Mouse (Mus musculus) cerebellum, postnatal 36 days (tissue): Measurements from ENCODE around the gene Golga4.
A peak's percentile ranks its signal among the peaks of the same experiment; 100 is the strongest.

Experiments
- DNase-seq, 2 experiments: peaks; one replicate each; pipeline ENCODE4 v3.0.0; 2021 to 2022; ENCODE audit warnings: mixed read lengths in 2 of 2

The Golga4 gene

DNA sequence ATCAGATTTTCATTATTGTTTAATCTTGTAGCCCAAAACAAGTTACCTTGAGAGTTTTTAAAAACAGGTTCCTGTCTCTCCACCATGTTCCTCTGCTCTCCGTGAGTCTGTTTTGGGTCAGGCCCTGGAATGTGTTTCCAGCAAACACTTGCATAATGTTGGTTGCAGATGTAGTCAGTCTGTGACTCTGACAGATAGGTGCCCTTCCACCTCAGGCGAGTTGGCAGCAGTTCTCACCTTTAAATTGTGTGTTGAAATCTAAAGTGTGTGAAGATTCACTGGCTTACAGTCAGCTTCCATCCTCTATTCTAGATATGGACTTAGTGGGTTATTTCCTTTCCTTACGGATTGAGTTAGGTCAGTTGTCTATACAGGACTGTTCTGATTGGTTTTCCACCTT lies 23.7 kb downstream of the Golga4 start:
- no peak for DNase-seq

DNA sequence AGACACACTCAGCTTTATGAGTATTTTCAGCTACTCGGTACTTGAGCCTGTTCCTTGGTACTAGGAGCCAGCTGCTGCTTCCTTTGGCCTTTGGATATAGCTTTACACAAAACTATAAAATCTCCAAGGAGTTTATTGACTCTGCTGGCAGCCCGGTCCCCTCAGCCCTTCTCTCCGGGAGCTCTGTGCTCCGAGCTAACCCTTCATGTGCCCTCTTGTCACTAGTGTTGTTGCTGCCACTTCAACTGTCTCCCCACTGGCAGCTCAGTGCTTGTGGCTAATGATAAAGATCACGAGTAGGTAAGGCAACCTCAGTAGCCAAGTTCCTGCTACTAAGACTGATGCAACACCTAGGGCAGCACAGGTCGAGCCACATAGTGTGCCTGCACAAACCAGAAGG lies 24.6 kb downstream of the Golga4 start:
- DNase-seq: no peak

DNA sequence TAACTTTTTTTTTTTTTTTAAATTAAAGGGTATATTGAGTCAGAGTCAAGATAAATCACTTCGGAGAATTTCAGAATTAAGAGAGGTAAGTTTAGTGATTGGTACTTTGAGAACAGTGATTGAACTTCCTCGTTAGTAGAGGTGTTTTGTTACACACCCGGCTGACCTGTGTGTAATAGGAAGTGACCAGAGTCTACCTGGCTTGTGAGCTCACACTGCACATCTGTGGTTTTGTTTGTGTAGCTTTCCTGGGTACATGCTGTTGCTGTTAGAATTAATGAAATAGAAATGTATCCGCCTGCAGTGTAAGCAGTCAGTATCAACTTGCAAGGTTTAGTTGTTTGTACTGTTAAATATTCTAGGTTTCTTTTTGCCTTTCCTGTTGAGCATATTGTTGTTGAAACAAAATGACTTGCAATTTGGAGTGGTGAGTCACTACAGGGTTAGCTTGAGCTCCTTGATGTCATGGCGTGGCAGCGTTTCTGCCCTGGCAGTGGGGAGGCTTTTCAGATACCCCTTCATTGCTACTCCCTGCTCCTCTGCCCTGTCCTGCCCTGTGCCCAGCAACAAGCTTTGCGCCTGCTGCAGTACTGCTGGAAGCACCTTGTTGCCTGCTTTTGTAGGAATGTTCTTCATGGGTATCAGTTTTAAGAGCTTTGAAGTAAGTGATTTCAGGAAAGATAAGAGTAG lies 26.6 kb downstream of the Golga4 start:
- no peak for DNase-seq

DNA sequence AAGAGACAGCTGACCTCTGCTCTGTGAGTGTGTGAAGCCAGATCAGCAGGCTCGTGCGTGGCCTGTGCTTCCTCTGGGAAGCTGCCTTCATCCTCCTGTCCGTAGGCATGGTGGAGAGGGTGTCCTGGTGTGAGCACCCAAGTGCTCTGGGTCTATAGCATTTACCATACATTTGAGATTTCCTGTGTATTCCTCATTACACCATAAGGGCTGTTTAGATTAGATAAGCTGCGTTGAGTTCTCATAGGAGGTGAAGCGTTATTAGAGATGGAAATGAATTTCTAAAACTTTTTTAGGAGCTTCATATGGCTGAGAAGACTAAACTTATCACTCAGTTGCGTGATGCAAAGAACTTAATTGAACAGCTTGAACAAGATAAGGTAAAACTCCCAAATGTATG lies 30.9 kb downstream of the Golga4 start:
- DNase-seq: no peak

DNA sequence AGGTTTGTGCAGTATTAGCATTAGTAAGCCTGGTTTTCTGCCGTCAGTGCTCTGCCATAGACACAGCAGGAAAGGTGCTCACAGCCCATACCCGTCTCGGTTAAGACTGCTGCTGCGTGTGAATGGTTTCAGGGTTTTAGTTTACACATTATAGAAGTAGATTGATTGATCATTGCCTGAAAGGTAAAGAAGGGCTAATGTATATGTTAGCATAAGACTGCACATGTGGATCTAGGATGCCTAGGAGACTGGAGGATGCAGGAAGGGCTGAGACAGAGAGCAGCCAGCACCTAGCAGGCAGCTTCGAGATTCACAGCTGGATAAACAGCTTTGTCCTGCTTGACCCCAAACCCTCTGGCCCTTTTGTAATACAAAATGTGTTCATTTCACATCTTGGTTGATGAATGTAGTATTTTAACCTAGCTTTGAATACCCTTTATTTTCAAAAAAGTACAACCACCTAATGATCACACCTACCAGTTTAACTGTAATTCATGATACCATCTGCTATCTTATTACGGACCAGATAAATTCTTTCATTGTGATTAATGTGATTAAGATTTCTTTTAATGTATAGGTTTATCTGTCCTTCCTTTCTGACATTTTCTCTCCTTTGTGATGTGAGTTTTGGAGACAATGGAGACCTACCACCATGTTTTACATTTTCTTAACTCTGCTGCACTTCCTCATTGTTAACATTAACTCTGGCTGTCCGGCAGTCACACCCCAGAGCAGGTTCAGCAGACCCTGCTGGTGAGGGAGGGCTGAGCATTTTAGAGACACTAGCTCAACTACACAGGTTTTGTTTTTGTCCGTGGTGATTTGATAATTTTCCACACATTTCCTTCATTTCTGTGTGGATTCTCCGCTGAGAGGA lies 31.6 kb downstream of the Golga4 start:
- DNase-seq: no peak

DNA sequence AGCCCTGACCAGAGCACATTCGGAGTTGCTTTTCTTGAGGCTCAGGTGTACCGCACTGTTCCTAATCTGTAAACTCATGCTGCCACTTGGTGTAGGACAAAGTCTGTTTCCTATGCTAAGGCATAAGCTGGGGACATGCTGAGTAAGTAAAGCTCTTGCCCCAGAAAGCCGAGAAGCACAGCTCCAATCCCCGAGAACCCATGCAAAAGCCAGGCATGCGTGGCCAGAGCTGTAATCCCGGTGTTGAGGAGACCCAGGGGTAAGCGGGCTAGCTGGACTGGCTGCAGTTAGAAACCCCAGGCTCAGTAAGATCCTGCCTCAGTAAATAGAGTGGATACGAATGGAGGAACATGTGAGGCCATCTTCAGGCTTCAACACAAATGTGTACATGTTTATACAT lies 35.8 kb downstream of the Golga4 start:
- DNase-seq: no peak

DNA sequence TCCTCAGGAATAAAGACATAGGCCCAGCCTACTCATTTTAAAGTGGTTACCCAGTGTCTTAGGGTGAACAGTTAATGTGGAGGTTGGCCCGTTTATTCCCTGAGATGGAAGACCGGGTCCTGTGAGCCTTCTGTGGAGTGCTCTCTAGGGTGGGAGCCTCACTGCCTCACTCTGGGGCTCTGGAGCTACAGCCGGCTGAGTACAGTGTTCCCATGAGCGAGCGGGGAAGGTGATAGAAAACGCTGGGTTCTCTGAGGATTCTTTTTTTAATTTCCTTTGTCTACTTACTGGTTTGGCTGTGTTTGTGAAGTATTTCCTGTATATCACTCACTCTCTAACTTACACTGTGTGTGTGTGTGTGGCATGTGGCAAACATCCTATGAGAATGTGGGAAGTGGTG lies 39.1 kb downstream of the Golga4 start:
- DNase-seq: no peak

DNA sequence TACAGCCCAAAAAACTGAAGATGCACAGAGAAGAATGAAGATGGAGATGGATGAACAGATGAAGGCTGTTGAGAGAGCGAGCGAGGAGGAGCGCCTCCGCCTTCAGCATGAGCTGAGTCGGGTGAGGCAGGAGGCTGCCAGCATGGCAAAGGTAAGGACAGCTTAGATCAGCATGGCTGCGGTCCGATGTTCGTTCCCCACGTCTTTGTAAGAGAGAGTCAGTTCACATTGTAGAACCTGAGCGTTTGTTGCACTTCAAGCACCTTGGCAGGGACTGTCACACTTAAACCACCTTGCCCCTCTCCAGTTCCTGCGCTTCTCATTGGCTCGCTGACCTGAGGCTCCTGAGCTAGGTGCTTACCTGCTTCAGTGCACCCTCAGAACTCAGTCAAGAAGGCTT lies 42.6 kb downstream of the Golga4 start:
- no peak for DNase-seq

DNA sequence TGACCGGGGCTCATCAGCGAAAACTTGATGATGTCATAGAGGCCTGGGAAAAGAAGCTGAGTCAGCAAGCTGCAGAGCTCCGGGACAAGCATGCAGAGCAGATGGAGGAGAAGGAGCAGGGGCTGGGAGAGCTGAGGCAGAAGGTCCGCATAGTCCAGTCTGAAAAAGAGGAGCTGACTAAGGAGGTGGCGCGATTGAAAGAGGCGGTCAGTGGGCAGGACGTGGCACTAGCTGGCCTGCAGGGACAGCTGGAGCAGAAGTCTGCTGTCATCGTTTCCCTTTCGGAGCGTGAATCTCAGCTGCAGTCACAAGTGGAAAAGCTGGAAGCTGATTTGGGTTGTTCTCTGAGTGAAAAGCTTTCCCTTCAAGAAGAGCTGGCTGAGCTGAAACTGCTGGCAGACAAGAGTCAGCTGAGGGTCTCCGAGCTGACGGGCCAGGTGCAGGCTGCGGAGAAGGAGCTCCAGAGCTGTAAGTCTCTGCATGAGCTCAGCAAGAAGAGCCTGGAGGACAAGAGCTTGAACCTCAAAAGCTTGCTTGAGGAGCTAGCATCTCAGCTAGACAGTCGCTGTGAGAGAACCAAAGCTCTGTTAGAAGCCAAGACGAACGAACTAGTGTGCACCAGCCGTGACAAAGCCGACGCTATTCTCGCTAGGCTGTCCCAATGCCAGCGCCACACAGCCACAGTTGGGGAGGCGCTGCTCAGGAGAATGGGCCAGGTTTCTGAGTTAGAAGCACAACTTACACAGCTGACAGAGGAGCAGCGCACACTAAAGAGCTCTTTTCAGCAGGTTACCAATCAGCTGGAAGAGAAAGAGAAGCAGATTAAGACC lies 51.1 kb downstream of the Golga4 start:
- no peak for DNase-seq

DNA sequence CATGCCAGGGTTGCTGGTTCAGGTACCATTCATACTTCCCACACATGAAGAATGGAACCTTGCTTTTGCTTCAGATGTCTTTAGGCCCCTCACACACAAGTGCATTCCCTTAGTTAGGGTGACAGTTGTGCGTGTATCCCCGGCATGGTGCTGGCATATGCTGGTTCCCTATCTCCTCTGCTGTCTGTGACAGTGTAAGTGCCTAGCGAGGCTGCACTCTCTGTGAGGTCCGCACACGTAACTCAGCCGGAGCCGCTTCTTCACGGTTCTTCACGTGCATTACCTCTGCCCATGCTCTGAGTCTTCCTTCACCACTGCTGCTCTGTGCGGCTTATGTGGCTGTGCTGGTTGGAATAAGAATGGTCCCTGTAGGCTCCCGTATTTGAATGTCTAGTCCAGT lies 57.3 kb downstream of the Golga4 start:
- no peak for DNase-seq

DNA sequence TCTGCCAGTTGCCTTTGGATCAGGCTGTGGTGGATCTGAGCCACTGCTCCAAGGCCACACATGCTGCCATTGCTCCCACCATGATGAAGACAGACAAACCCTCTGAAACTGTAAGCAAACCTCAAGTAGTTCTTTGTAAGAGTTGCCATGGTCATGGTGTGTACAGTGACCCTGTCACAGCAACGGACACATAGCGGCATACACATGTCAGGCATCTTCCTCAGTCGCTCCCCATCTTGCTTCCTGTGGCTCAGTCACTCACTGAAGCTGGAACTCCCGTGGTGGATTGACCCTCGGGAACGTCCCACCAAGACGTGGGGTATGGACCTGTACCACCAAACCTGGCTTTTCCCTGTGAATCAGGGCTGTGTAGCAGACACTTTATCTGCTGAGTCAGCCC lies 57.8 kb downstream of the Golga4 start:
- no peak for DNase-seq

DNA sequence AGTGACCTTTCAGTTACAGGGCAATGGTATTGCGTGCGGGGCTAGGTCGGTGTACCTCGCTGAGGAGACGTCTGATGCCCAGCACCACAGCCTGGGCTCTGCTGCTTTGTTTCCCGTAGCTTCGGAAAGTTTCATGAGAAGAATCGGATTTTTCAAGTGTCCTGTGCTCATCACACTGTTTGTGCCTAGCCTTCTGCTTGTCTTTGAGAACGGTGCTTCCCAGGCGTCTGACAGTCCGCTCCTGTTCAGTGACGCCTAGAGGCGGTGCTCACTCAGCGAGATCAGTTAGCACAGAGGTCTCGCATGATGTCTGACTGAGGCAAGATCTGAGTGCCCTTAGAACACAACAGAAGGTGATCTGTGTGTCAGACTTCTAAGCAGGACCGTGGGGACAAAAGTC lies 58.6 kb downstream of the Golga4 start:
- DNase-seq: no peak

DNA sequence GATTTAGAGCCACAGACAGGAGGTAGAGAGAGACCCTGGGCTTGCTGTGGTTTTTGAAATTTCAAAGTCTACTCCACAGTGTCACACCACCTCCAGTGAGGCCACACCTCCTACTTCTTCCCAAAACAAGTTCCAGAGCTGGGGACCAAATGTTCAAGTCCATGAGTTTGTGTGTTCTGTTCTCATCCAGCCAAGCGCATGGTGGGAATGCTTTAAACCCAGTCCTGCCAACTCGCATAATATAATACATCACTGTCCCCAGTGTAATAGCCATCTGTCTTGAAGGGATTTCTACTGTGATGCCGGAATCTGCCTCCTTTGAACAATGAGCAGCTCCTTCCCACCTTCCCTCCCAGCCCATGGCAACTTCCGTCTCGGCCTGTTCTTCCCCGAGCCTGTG lies 63.3 kb downstream of the Golga4 start:
- no peak for DNase-seq

DNA sequence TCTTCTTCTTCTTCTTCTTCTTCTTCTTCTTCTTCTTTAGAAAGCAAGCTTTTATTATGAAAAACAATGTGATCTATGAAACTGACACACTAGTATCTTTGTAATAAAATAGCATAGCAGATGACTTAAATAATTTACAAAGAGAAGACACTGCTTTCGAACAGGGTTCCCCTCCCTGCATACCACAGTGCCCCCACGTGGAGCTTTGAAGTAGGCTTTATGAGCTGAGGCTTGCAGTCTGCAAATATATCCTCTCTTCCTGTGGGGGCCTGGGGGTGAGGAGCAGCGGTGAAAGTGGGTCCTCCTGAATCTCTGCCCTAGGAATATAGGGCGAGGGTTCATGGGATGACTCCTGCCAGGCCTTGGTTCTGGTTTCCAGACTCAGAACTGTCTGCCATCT lies 64.8 kb downstream of the Golga4 start:
- DNase-seq: no peak

DNA sequence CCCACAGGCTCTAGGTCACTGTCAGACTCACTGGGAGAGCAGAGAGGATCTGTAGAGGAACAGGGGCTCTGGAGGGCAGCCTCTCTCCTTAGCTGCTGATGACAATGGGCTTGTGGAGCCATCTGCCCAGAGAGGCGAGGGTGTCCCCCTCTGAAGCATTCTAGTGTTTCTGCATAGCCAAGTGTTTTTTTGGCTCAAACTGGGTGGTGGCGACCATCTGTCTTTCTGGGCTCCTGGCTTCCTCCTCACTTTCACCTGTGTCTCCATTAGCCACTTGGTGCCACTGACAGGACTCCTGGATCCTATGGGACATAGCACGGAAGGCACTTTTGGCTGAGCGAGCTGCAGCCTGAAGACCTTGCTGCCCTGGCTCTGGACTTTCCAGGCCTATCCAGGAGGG lies 65.6 kb downstream of the Golga4 start:
- DNase-seq: peak; percentile 37 to 43

DNA sequence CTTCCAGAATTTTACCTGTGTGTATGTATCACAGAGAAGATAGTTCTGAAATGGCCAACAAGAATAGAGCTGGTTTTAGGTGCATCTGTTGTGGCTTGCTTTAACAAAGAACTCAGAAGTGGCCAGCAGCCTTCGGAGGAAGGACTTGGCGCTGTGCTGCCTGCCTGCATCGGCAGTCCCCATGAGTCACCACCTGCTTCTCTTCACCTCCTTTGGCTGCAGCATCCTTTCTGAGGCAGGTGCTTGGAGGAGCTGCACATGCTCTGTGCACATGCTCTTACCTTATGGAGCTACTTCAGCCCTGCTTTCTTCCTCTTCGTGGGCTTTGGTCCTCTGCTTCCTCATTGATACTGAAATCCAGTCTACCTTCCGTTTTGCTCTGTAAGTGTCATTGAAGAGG lies 68.8 kb downstream of the Golga4 start:
- peak; percentile 63 to 66 for DNase-seq

DNA sequence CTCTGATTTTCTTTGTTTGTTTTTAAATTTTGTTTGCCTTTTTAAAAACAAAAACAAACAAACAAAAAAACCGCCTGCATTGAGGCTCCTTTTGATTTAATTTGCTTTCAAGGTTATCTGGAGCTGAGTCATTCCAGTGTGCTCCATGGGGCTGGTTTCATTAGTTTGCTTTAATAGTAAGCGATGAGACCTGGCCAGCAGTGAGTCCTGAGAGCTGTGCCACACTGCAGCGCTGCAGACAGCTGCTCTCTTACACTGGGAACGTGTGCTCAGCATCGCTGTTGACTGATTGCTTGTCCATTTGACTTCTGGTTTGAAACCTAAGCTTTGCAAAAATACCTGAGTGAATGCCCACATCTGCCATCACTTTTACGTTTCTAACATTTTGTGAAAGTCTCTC lies 74.3 kb downstream of the Golga4 start:
- no peak for DNase-seq

DNA sequence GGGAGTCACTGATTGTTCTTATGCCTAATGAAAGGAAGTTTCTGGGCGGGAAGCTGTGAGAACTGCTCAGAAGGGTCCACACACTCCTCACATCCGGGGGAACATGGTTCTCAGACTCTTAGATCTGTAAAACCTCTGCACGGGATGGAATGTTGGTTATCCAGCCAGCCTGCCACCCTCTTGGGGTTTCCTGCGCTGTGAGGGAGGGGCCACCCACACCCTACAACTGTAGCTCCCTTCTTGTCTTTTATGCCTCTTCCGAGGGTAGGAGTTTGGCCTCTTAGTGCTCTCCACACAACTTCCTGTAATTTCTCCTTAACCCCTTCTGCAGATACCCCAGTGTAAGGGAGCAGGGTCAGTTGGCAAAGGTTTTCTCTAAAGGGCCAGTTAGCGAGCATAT lies 76.7 kb downstream of the Golga4 start:
- DNase-seq: no peak

DNA sequence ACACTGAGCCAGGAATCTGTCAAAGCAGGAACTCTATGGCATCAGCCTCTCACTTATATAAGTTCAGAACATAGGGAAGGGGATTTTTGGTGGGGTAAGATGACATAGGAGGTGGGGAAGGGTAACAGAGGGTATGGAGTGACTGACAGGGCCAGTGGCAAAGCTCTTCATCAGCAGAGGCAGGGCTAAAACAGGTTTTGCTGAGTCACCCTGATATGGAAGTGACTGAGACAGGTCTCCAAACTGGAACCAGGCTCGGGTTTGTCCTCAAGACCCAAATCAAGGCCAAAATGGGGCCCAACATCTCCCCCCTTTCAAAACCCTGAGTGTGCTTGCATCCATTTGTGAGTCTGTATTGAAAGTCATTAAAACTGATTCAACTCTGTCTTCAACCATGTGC lies 78.8 kb downstream of the Golga4 start:
- DNase-seq: no peak

DNA sequence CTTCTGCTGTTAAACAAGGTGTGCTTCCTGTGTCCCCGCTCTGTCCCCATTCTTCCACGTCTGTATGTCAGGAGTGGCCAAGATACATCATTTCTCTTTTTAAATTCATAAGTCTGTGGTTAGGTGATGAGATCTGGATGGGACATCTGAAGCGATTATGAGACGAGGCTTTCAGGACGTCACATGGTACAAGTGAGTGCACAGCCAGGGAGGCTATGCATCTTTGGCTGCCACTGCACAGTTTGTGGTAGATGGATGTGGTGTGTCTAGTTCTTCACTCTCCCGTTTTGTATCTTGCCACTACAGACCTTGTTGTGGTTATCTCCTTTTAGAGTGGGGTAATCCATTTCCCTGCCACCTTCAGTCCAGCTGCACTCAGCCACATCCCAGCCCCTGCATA lies 79.9 kb downstream of the Golga4 start:
- no peak for DNase-seq

DNA sequence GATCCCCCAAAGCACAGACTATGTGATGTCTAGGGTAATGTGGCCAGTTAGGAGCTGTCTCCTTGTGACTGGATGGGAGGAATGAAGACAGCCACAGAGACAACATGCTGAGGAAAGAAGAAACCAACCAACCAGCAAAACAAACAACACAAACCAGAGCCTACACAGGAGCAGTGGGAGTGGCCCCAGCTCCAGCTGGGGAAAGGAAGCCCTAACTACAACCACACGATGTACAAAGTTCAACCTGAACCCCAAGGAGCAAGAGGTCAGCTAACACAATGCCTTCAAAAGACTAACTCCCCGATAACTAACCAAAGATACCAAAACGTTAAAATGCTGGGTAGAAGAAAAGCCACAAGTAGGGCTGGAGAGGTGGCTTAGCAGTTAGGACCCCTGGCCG lies 81.0 kb downstream of the Golga4 start:
- DNase-seq: no peak

DNA sequence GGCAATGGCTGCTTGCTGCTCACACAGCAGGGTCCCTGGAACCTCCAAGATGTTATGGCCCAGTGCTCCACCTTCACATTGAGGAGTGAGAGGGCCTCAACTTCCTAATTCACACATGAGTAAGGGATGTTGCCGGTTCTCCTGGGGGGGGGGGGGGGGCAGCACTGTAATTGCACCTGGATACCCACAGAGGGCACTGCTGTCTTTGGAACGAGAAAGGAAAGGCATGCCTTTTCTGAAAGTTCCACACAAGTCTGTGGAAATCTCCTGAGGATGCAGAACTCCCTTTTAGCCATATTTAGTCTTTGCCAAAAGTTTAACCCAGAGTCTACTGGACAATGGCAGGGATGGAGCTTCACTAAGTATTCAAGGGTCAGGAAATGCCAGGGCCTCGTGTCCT lies 83.2 kb downstream of the Golga4 start:
- no peak for DNase-seq

DNA sequence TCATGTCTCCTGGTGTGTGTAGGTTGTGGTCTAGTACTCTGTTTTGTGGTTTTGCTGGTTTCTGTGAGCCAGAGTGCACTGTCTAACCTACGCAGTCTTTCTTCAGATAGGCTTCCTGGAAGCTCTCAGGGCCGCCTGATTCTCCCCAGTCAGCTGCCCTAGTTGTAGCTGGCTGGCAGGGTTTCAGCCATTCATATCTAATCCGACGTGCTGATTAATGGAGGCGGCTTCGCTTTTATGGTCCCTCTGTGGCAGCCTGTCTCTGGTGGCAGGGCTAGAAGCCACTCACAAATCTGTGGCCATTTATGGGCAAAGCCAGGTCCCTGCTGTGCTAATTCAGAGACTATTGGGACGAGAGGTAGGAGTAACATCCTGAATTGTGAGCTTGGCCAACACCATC lies 84.2 kb downstream of the Golga4 start:
- no peak for DNase-seq

DNA sequence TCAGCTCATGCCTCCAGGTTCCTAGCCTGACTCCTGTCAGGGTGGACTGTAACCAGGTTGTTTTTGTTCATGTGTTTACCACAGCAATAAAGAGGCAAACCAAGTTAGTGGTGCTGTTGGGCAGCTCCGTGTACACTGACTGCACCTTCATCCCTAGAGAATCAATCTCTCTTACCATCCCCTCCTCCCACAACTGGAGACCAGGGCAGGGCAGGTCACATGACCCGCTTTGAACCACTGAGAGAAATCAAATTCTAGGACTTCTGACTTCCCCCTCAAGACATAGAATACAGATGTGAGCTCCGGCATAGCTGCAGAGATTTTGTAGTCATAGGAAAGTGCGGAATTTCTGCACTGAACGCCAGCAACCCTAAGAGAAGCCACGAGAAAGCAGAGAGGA lies 85.6 kb downstream of the Golga4 start:
- DNase-seq: no peak
